Mouse (Mus musculus) embryonic facial prominence, embryonic 14.5 days (tissue): ENCODE data around the gene Hoxa6. TPM values are rescaled to one million over a fixed set of nuclear protein-coding genes. Genes with fewer than 3 reads are reported as not detected.

Experiments used
- ATAC-seq: fragments of 200-750 bp; cut with Nextera tagmentation; 2 replicates; pipeline ENCODE4 v1.8.0; 2017; ENCODE audit warnings: low read depth, moderate number of reproducible peaks, moderate TSS enrichment
- DNase-seq: peaks from one replicate; pipeline ENCODE4 v3.0.0-alpha.2; 2015; ENCODE audit warnings: low spot score
- H3K27ac ChIP-seq: fragments of 300-500 bp; sonication (generic); replicated peaks from 2 replicates; pipeline ENCODE4 v1.5.1; 2014; ENCODE audit warnings: low read depth, mild to moderate bottlenecking, low read length, moderate library complexity
- H3K27me3 ChIP-seq: fragments of 300-500 bp; sonication (generic); replicated peaks from 2 replicates; pipeline ENCODE4 v1.6.1; 2014; ENCODE audit warnings: low read length; ENCODE audit not compliant: control insufficient read depth, insufficient read depth
- H3K36me3 ChIP-seq: fragments of 300-500 bp; sonication (generic); 2 replicates; pipeline ENCODE4 v1.6.1; 2014; ENCODE audit warnings: low read length, mixed read lengths; ENCODE audit not compliant: control insufficient read depth, insufficient read depth
- H3K4me1 ChIP-seq: fragments of 300-500 bp; sonication (generic); 2 replicates; pipeline ENCODE4 v1.6.1; 2014; ENCODE audit warnings: antibody characterized with exemption, low read length; ENCODE audit not compliant: control insufficient read depth, insufficient read depth
- H3K4me2 ChIP-seq: fragments of 300-500 bp; sonication (generic); 2 replicates; pipeline ENCODE4 v1.6.1; 2014; ENCODE audit warnings: low read depth, mild to moderate bottlenecking, low read length, moderate library complexity, mixed read lengths
- H3K4me3 ChIP-seq: fragments of 300-500 bp; sonication (generic); 2 replicates; pipeline ENCODE4 v1.5.1; 2014; ENCODE audit warnings: low read depth, mild to moderate bottlenecking, low read length
- H3K9ac ChIP-seq: fragments of 300-500 bp; sonication (generic); 2 replicates; pipeline ENCODE4 v1.6.1; 2014; ENCODE audit warnings: low read depth, mild to moderate bottlenecking, low read length, moderate library complexity, mixed read lengths
- H3K9me3 ChIP-seq: fragments of 300-500 bp; sonication (generic); 2 replicates; pipeline ENCODE4 v1.6.1; 2016; ENCODE audit warnings: low read length; ENCODE audit not compliant: control insufficient read depth
- WGBS: fragments of 180-500 bp; shearing (Covaris S2); extraction: QIAGEN DNeasy Blood & Tissue Kit; methylation state at CpG from one replicate; pipeline ENCODE4 v1.1.7; 2014; 5-methylcytosine and 5-hydroxymethylcytosine counted together
- polyA plus RNA-seq: library from polyadenylated mRNA; unstranded; fragments of >200 nt; fragmentation: Nextera tagmentation; extraction: Ambion mirVana; gene quantifications from 2 replicates; pipeline ENCODE4 v1.2.1, GENCODE M21; 2014

Hoxa6 gene
- polyA plus RNA-seq, result 0.48 TPM in 1 of 2 replicates, not detected in the other

- H3K27me3 ChIP-seq, result peaks cover 100% of the 10 kb centered on the region
- H3K4me1 ChIP-seq, result 0 out of 2 replicates have a peak, but pooled peaks cover 4% of the 10 kb centered on the region
- no peaks in the 10 kb centered on the region for H3K36me3 ChIP-seq
- H3K4me2 ChIP-seq, result peak within 1 kb of the TSS; percentile 31; the same call in 1 of the 2 replicates
- 3% methylated on average over 38 of the region's 47 CpGs for WGBS
- no peak within 1 kb of the TSS for H3K9ac ChIP-seq
- ATAC-seq (no peak), DNase-seq (no peak)
- peak within 1 kb of the TSS; percentile 14; the same call in 1 of the 2 replicates for H3K4me3 ChIP-seq
- H3K9me3 ChIP-seq, result no peaks in the 10 kb centered on the region
- no peak within 1 kb of the TSS for H3K27ac ChIP-seq
These were observed at the start of gene Hoxa6 for GRCm38 (mm10) chr6:52208072-52208867. TSS of gene Hoxa6 (minus strand) at chr6:52208722.

- Histone ChIP-seq H3K4me3 (no peak overlapping the region), H3K9ac (no peak overlapping the region), H3K4me1 (no peaks in the 10 kb centered on the region), H3K4me2 (no peak overlapping the region), H3K36me3 (no peaks in the 10 kb centered on the region), H3K9me3 (no peaks in the 10 kb centered on the region), H3K27me3 (peaks cover 94% of the 10 kb centered on the region), H3K27ac (no peak overlapping the region)
- no peak for ATAC-seq
- under 1% methylated on average over 6 of the region's 6 CpGs for WGBS
- peak; percentile 83 for DNase-seq
These were observed 48.4 kb upstream of the Hoxa6 start for GRCm38 (mm10) chr6:52256956-52257355.

DNA sequence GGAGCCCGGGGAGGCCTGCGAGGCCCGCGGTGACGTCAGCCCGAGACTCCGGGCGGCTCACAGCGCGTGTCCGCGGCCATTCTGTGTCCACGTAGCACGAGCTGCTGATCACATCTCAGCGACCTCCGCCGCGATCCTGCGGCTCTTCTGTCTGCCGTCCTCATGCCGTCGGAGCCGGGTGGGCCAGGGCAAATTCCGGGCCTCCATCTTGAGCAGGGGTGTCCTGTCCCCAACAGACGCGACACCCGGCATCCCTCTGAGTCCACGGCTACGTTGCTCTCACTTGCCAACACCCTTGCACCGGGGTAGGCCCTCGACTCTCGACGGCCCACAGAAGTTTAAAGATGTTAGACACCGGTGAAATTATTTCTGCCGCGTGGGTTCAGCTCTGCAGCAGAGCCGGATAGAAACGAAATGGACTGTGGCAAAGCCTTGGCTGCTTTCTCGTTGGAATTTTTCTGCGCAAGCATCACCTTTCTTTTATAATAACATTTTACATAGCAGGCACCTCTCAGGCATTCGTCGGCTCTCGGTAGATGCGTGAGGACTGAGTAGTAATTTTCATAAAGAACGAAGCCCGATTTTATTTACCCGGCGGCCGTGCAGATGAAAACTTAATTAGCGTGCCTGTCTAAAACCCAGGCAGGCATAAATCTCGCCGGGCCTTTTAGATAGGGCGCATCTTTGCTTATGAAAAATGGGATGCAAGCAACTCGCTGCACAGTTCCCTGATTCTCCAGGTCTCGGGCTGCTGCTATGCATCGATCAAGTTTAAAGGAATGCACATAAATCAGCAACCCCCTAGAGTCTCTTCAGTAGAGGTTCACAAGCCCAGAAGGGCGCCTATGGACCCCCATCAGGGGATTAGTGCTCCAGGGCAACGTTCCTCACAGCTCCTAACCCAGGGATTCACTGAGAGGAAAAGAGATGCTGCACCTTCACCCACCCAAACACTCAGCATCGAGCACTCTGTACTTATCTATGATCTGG is 45.3 kb upstream of the Hoxa6 start:
- H3K4me1 ChIP-seq, result no peaks in the 10 kb centered on the region
- H3K4me2 ChIP-seq, result 0 out of 2 replicates have a peak overlapping the region, but pooled peaks have one; percentile 20
- DNase-seq, result no peak
- no peak overlapping the region for H3K9ac ChIP-seq
- peaks cover 97% of the 10 kb centered on the region for H3K27me3 ChIP-seq
- H3K9me3 ChIP-seq, result no peaks in the 10 kb centered on the region
- WGBS, result under 1% methylated on average over 53 of the region's 59 CpGs
- ATAC-seq, result no peak
- H3K36me3 ChIP-seq, result no peaks in the 10 kb centered on the region
- H3K4me3 ChIP-seq, result peak overlapping the region; percentile 20
- H3K27ac ChIP-seq, result no peak overlapping the region

GRCm38 (mm10) chr6:52252775-52253376 is 44.4 kb upstream of the Hoxa6 start:
- no peak overlapping the region for H3K9ac ChIP-seq
- WGBS, result 3% methylated on average over 29 of the region's 35 CpGs
- H3K4me2 ChIP-seq, result no peak overlapping the region
- no peaks in the 10 kb centered on the region for H3K4me1 ChIP-seq
- H3K36me3 ChIP-seq, result no peaks in the 10 kb centered on the region
- ATAC-seq (no peak), DNase-seq (no peak)
- no peaks in the 10 kb centered on the region for H3K9me3 ChIP-seq
- H3K27ac ChIP-seq, result no peak overlapping the region
- H3K27me3 ChIP-seq, result peaks cover 97% of the 10 kb centered on the region
- 0 out of 2 replicates have a peak overlapping the region, but pooled peaks have one; percentile 20 for H3K4me3 ChIP-seq

DNA sequence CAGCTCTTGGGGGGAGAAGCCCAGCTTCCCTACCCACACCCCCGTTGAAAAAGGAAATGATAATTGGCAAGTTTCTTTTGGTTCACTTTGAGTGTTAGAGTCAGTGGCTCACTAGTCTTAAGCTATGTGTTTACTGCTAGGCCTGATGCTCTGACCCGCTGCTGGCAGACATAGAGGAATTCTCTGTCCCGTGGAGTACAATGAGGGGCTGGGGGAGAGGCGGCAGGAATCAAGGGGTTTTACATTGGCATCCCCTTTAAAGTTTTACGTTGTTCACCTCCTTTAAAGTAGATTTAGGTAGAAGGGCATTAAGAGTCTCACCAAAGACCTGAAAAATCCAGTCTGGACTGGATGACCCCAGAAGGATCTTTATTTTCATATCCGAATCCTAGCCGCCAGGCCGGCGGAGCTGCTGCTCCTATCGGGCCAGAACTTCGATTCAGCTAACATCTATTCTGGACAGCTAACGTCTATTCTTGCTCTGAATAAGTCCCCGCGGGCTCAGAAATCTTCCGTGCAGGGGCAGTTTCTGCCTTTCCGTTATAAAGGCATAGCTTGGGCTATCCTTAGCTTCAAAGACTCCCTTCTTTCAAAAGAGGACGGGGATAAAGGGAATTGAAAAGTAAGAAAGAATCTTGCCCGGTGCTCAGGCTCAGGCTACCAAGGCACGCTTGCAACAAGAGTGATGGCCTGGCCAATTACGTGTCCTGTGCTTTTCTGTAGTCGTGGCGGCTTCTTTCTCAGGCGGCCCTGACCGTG is 43.7 kb upstream of the Hoxa6 start:
- Histone ChIP-seq H3K9me3 (no peaks in the 10 kb centered on the region), H3K4me3 (no peak overlapping the region), H3K4me1 (no peaks in the 10 kb centered on the region), H3K27me3 (peaks cover 98% of the 10 kb centered on the region), H3K4me2 (no peak overlapping the region), H3K27ac (no peak overlapping the region), H3K36me3 (no peaks in the 10 kb centered on the region), H3K9ac (no peak overlapping the region)
- 4% methylated on average over 23 of the region's 24 CpGs for WGBS
- ATAC-seq (no peak), DNase-seq (no peak)

DNA sequence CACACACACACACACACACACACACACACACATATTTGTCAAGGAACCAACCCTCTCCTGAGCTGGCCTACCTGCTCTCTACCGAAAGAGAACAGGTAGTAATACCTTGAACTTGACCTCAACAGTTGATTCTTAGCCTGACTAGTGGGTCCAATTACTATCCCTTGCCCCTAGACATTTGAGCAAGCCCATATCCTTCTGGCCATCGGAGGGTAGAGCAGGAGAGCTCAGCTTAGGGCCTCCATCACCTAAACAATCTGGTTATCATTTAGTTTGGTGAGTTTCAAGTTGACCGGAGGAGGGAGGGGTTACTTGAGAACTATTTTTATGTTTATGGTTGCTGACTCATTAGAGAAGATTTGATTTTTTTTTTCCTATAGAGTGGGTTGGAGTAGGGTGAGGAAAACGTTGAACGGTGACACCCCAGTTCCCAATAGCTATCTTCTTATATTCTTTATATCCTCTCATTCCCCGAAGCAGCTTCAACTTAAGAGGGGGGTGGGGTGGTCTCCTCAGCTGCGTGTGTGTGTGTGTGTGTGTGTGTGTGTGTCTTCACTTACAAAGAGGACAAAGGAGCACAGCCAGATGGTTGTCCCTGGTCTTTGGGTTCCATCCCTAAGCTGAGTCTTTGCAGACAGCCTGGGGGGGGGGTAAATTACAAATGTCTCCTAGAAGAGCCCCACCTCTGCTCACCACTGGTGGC is 42.8 kb upstream of the Hoxa6 start:
- Histone ChIP-seq H3K36me3 (no peaks in the 10 kb centered on the region), H3K4me2 (no peak overlapping the region)

DNA sequence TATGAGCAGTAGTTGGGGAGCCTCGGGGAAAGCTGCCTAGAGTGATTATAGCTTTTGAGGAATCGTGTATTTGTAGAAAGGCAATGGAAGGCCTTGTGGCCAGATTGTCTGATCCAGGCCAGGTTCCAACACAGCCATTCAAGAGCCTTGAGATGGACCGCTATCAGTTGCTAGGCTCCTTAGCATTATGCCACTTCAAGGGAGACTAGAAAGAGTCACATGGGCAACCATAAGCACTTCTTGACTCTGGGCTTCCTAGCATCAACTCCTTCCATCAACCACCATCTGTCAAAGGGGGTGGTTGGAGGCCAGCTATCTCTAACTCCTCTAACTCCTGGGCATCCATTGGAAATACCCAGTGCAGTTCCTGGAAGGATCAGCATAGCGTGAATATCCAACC is 41.3 kb upstream of the Hoxa6 start:
- DNase-seq (no peak), ATAC-seq (no peak)
- Histone ChIP-seq H3K4me2 (no peak overlapping the region), H3K9me3 (no peaks in the 10 kb centered on the region), H3K27me3 (peaks cover 99% of the 10 kb centered on the region), H3K9ac (no peak overlapping the region), H3K4me3 (no peak overlapping the region), H3K36me3 (no peaks in the 10 kb centered on the region), H3K4me1 (no peaks in the 10 kb centered on the region), H3K27ac (no peak overlapping the region)
- WGBS, result 0% methylated on average over 4 of the region's 4 CpGs

More for the DNA sequence above, 42.8 kb upstream of the Hoxa6 start:
- H3K4me3 ChIP-seq, result no peak overlapping the region
- H3K9ac ChIP-seq, result no peak overlapping the region
- no peaks in the 10 kb centered on the region for H3K4me1 ChIP-seq
- WGBS, result 8% methylated on average over 7 of the region's 7 CpGs
- no peaks in the 10 kb centered on the region for H3K9me3 ChIP-seq
- peaks cover 99% of the 10 kb centered on the region for H3K27me3 ChIP-seq
- DNase-seq (no peak), ATAC-seq (no peak)
- no peak overlapping the region for H3K27ac ChIP-seq
